Mouse (Mus musculus) ovary, adult 10 weeks (tissue): ENCODE results near the gene Qprt. TPM values are rescaled to one million over a fixed set of nuclear protein-coding genes. Genes with fewer than 3 reads are reported as not detected.

Source experiments
- polyA plus RNA-seq: library from polyadenylated mRNA; stranded (reverse); fragments of 350-450 nt; fragmentation: Illumina TruSeq; extraction: RNeasy Lipid Tissue Mini Kit (QIAGEN cat#74804); gene quantifications from one replicate; pipeline ENCODE4 v1.2.3, GENCODE M21; 2014

Qprt gene
- polyA plus RNA-seq: 0.71 TPM

GRCm38 (mm10) chr7:127121911-127122270 is at the start of gene Qprt:
Qprt (minus strand) TSS chr7:127122226.

GRCm38 (mm10) chr7:127137262-127138017 is 15.4 kb upstream of the Qprt start, which contains the start of gene Spn:
Spn (minus strand) TSS chr7:127137823.

GRCm38 (mm10) chr7:127091114-127091896 is 30.7 kb downstream of the Qprt start, which contains the start of gene AI467606:
AI467606 (plus strand) TSS chr7:127091359.

GRCm38 (mm10) chr7:127087278-127088010 is 34.6 kb downstream of the Qprt start, which contains the start of gene Zg16:
Zg16 (minus strand) TSS chr7:127087328.

Other genes starting within 250 kb of the Qprt start
- 8.2 TPM for gene Taok2, start 237.5 kb downstream of the Qprt start, polyA plus RNA-seq
- gene Tmem219, start 199.3 kb downstream of the Qprt start, polyA plus RNA-seq: 6.6 TPM
- gene Kctd13, start 193.3 kb downstream of the Qprt start, polyA plus RNA-seq: 1.9 TPM
- gene Asphd1, start 172.6 kb downstream of the Qprt start, polyA plus RNA-seq: not detected
- gene Sez6l2, start 171.7 kb downstream of the Qprt start, polyA plus RNA-seq: 2.7 TPM
- gene Cdipt, start 146.3 kb downstream of the Qprt start, polyA plus RNA-seq: 13.1 TPM
- gene Cdiptos, start 146.1 kb downstream of the Qprt start, polyA plus RNA-seq: 0.91 TPM
- 0.46 TPM for gene Mvp, start 107.6 kb downstream of the Qprt start, polyA plus RNA-seq
- gene Pagr1b, start 105.7 kb downstream of the Qprt start, polyA plus RNA-seq: not detected
- gene Pagr1a, start 104.9 kb downstream of the Qprt start, polyA plus RNA-seq: not detected
- gene Gm42742, start 101.1 kb downstream of the Qprt start, polyA plus RNA-seq: 0.60 TPM
- not detected for gene Prrt2, start 101.0 kb downstream of the Qprt start, polyA plus RNA-seq
- gene Maz, start 95.2 kb downstream of the Qprt start, polyA plus RNA-seq: 33.1 TPM
- 6.0 TPM for gene Kif22, start 79.8 kb downstream of the Qprt start, polyA plus RNA-seq
- gene Zg16, start 34.9 kb downstream of the Qprt start, polyA plus RNA-seq: 5.4 TPM
- gene AI467606, start 30.9 kb downstream of the Qprt start, polyA plus RNA-seq: 2.9 TPM
- 1.1 TPM for gene Spn, start 15.6 kb upstream of the Qprt start, polyA plus RNA-seq
- gene Cd2bp2, start 73.8 kb upstream of the Qprt start, polyA plus RNA-seq: 13.1 TPM
- 3.0 TPM for gene Tbc1d10b, start 86.2 kb upstream of the Qprt start, polyA plus RNA-seq
- gene Mylpf, start 86.7 kb upstream of the Qprt start, polyA plus RNA-seq: not detected
- 3.2 TPM for gene Zfp553, start 110.8 kb upstream of the Qprt start, polyA plus RNA-seq
- gene Sept1, start 110.9 kb upstream of the Qprt start, polyA plus RNA-seq: 1.4 TPM
- gene Zfp771, start 122.0 kb upstream of the Qprt start, polyA plus RNA-seq: not detected
- gene Dctpp1, start 138.5 kb upstream of the Qprt start, polyA plus RNA-seq: not detected
- 23.0 TPM for gene Sephs2, start 151.8 kb upstream of the Qprt start, polyA plus RNA-seq
- 0.68 TPM for gene Itgal, start 174.0 kb upstream of the Qprt start, polyA plus RNA-seq
- gene Zfp768, start 223.4 kb upstream of the Qprt start, polyA plus RNA-seq: 3.3 TPM